Mouse (Mus musculus) midbrain, embryonic 12.5 days (tissue): ENCODE measurements around the gene Helz. TPM values are rescaled to one million over a fixed set of nuclear protein-coding genes. Genes with fewer than 3 reads are reported as not detected.

ENCODE experiments used
- ATAC-seq: fragments of 200-750 bp; cut with Nextera tagmentation; 2 replicates; pipeline ENCODE4 v1.8.0; 2017; ENCODE audit warnings: low read depth, moderate TSS enrichment, moderate library complexity; ENCODE audit not compliant: low FRiP score
- H3K27ac ChIP-seq: fragments of 300-500 bp; sonication (generic); replicated peaks from 2 replicates; pipeline ENCODE4 v1.5.1; 2016; ENCODE audit warnings: mild to moderate bottlenecking
- H3K27me3 ChIP-seq: fragments of 300-500 bp; sonication (generic); 2 replicates; pipeline ENCODE4 v1.6.1; 2016; ENCODE audit warnings: mild to moderate bottlenecking
- H3K36me3 ChIP-seq: fragments of 300-500 bp; sonication (generic); 2 replicates; pipeline ENCODE4 v1.6.1; 2016
- H3K4me1 ChIP-seq: fragments of 300-500 bp; sonication (generic); 2 replicates; pipeline ENCODE4 v1.6.1; 2016
- H3K4me2 ChIP-seq: fragments of 300-500 bp; sonication (generic); replicated peaks from 2 replicates; pipeline ENCODE4 v1.6.1; 2016; ENCODE audit warnings: mild to moderate bottlenecking, moderate library complexity
- H3K4me3 ChIP-seq: fragments of 300-500 bp; sonication (generic); 2 replicates; pipeline ENCODE4 v1.5.1; 2016; ENCODE audit warnings: mild to moderate bottlenecking
- H3K9ac ChIP-seq: fragments of 300-500 bp; sonication (generic); replicated peaks from 2 replicates; pipeline ENCODE4 v1.6.1; 2016; ENCODE audit warnings: mild to moderate bottlenecking, moderate library complexity
- H3K9me3 ChIP-seq: fragments of 300-500 bp; sonication (generic); 2 replicates; pipeline ENCODE4 v1.6.1; 2016; ENCODE audit warnings: mild to moderate bottlenecking
- WGBS: fragments of 180-500 bp; shearing (Covaris S2); methylation state at CpG from one replicate; pipeline ENCODE4 v1.1.7; 2016; 5-methylcytosine and 5-hydroxymethylcytosine counted together
- polyA plus RNA-seq: library from polyadenylated mRNA; unstranded; fragments of >200 nt; fragmentation: Nextera tagmentation; extraction: Ambion mirVana; gene quantifications from 2 replicates; pipeline ENCODE4 v1.2.1, GENCODE M21; 2016

Helz gene
- polyA plus RNA-seq, 1 experiment from 2014 or later = 20.4 TPM

- no peak overlapping the region for H3K9ac ChIP-seq
- H3K36me3 ChIP-seq = no peaks in the 10 kb centered on the region
- ATAC-seq = no peak
- H3K27me3 ChIP-seq = no peaks in the 10 kb centered on the region
- H3K4me1 ChIP-seq = 0 out of 2 replicates have a peak, but pooled peaks cover 3% of the 10 kb centered on the region
- no peaks in the 10 kb centered on the region for H3K9me3 ChIP-seq
- no peak overlapping the region for H3K27ac ChIP-seq
- no peak overlapping the region for H3K4me2 ChIP-seq
- 95% methylated on average over 1 of the region's 1 CpGs for WGBS
- no peak overlapping the region for H3K4me3 ChIP-seq
Observed at GRCm38 (mm10) chr11:107524966-107525365, 22.8 kb upstream of the Helz start.

DNA sequence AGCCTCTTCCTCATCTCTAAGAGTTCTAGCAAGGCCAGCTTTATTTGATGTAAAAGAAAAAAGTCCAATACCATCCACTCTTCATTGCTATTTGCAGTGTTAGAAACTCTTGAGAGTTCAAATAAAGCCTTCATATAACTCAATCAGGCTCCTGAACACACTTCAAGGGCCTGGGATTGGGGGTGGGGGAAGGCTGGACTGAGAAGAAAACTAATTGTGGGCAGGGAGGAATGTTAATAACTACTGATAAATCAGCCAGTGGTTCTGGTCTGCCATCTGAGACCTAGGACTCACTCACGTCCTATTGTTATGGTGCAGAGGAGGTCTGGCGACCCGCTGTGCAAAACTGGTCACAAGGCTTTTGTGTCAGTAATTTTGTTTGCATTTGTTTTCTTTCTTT lies 20.1 kb upstream of the Helz start:
- Histone ChIP-seq H3K27me3 (no peaks in the 10 kb centered on the region), H3K4me2 (no peak overlapping the region), H3K9ac (no peak overlapping the region), H3K9me3 (no peaks in the 10 kb centered on the region), H3K36me3 (no peaks in the 10 kb centered on the region), H3K4me1 (0 out of 2 replicates have a peak, but pooled peaks cover 3% of the 10 kb centered on the region), H3K4me3 (no peak overlapping the region), H3K27ac (no peak overlapping the region)
- ATAC-seq = no peak
- WGBS = 23% methylated on average over 3 of the region's 3 CpGs

DNA sequence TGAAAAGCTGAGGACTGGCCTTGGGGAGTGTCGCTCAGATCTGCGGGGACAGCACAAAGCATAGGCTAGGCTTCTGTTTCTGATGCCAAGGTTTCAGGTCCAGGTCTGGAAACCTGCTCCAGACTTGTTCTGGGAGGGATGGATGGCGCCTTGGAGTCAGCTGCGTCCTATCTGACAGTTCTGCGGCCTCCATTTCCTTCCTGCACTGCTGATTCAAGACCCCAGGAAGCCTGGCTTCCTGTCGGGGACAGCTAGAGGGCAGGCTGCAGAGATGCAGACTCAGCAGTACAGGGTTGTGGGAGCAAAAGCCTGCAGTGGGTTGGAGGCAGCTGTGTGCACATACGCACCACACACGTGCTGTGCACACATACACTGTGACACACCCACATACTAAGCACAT lies 18.4 kb upstream of the Helz start:
- Histone ChIP-seq H3K27me3 (no peaks in the 10 kb centered on the region), H3K9me3 (no peaks in the 10 kb centered on the region), H3K4me1 (0 out of 2 replicates have a peak, but pooled peaks cover 3% of the 10 kb centered on the region), H3K36me3 (no peaks in the 10 kb centered on the region), H3K27ac (no peak overlapping the region), H3K9ac (no peak overlapping the region), H3K4me3 (no peak overlapping the region), H3K4me2 (no peak overlapping the region)
- WGBS = 44% methylated on average over 8 of the region's 8 CpGs
- ATAC-seq = no peak

- no peak overlapping the region for H3K9ac ChIP-seq
- no peaks in the 10 kb centered on the region for H3K36me3 ChIP-seq
- H3K4me3 ChIP-seq = no peak overlapping the region
- H3K27me3 ChIP-seq = no peaks in the 10 kb centered on the region
- WGBS = 80% methylated on average over 4 of the region's 4 CpGs
- ATAC-seq = no peak
- no peaks in the 10 kb centered on the region for H3K9me3 ChIP-seq
- 0 out of 2 replicates have a peak, but pooled peaks cover 3% of the 10 kb centered on the region for H3K4me1 ChIP-seq
- no peak overlapping the region for H3K4me2 ChIP-seq
- no peak overlapping the region for H3K27ac ChIP-seq
Observed at GRCm38 (mm10) chr11:107531445-107531844, 16.3 kb upstream of the Helz start.

DNA sequence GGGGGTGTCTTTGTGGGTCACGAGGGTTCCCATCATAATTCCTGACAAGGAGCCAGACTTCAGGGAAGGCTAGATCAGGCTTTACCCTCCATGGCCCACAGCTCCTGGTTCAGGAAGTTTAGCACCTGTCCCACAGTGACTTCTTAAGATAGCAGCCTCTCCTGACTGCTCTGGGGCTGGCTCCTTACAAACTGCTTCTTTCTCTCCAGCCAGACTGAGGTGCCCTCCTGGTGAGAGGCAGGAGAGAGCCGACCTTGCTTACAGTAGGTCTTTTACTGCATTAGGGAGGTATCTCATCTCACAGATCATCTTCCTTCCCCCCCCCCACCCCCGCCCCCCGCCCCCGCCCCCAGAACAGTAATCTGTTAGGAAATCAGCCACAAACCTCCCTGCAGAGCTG lies 15.5 kb upstream of the Helz start:
- 56% methylated on average over 3 of the region's 5 CpGs for WGBS
- Histone ChIP-seq H3K4me3 (no peak overlapping the region), H3K36me3 (no peaks in the 10 kb centered on the region), H3K9me3 (no peaks in the 10 kb centered on the region), H3K4me2 (no peak overlapping the region), H3K9ac (no peak overlapping the region), H3K27me3 (no peaks in the 10 kb centered on the region), H3K4me1 (0 out of 2 replicates have a peak, but pooled peaks cover 3% of the 10 kb centered on the region), H3K27ac (no peak overlapping the region)
- no peak for ATAC-seq

GRCm38 (mm10) chr11:107538994-107539393 lies 8.7 kb upstream of the Helz start:
- Histone ChIP-seq H3K27me3 (no peaks in the 10 kb centered on the region), H3K9ac (no peak overlapping the region), H3K36me3 (no peaks in the 10 kb centered on the region), H3K4me2 (no peak overlapping the region), H3K4me1 (no peaks in the 10 kb centered on the region), H3K4me3 (no peak overlapping the region), H3K27ac (no peak overlapping the region), H3K9me3 (no peaks in the 10 kb centered on the region)
- 88% methylated on average over 4 of the region's 4 CpGs for WGBS
- no peak for ATAC-seq

GRCm38 (mm10) chr11:107540339-107540738 lies 7.4 kb upstream of the Helz start:
- Histone ChIP-seq H3K9ac (no peak overlapping the region), H3K36me3 (no peaks in the 10 kb centered on the region), H3K4me3 (no peak overlapping the region), H3K27me3 (peaks cover 3% of the 10 kb centered on the region), H3K4me1 (no peaks in the 10 kb centered on the region), H3K4me2 (no peak overlapping the region), H3K9me3 (no peaks in the 10 kb centered on the region), H3K27ac (no peak overlapping the region)
- WGBS = 63% methylated on average over 1 of the region's 1 CpGs
- ATAC-seq = no peak

- Histone ChIP-seq H3K9ac (no peak overlapping the region), H3K27me3 (peaks cover 17% of the 10 kb centered on the region), H3K4me3 (peak overlapping the region; percentile 91), H3K4me2 (peak overlapping the region; percentile 99), H3K4me1 (peaks cover 18% of the 10 kb centered on the region), H3K36me3 (0 out of 2 replicates have a peak, but pooled peaks cover 3% of the 10 kb centered on the region), H3K27ac (no peak overlapping the region), H3K9me3 (no peaks in the 10 kb centered on the region)
- ATAC-seq = no peak
- WGBS = 22% methylated on average over 13 of the region's 13 CpGs
Observed at GRCm38 (mm10) chr11:107545747-107546476, 1.8 kb upstream of the Helz start.

- H3K4me1 ChIP-seq = peaks cover 18% of the 10 kb centered on the region
- H3K27me3 ChIP-seq = peaks cover 17% of the 10 kb centered on the region
- WGBS = under 1% methylated on average over 36 of the region's 37 CpGs
- peak overlapping the region; percentile 81 for H3K9ac ChIP-seq
- peak overlapping the region; percentile 99 for H3K4me2 ChIP-seq
- peak overlapping the region; percentile 91 for H3K4me3 ChIP-seq
- 0 out of 2 replicates have a peak, but pooled peaks cover 10% of the 10 kb centered on the region for H3K36me3 ChIP-seq
- no peaks in the 10 kb centered on the region for H3K9me3 ChIP-seq
- peak; percentile 83 for ATAC-seq
- peak overlapping the region; percentile 78; the same call in 1 of the 2 replicates for H3K27ac ChIP-seq
Observed at GRCm38 (mm10) chr11:107546667-107547301, 946 bp upstream of the Helz start.

DNA sequence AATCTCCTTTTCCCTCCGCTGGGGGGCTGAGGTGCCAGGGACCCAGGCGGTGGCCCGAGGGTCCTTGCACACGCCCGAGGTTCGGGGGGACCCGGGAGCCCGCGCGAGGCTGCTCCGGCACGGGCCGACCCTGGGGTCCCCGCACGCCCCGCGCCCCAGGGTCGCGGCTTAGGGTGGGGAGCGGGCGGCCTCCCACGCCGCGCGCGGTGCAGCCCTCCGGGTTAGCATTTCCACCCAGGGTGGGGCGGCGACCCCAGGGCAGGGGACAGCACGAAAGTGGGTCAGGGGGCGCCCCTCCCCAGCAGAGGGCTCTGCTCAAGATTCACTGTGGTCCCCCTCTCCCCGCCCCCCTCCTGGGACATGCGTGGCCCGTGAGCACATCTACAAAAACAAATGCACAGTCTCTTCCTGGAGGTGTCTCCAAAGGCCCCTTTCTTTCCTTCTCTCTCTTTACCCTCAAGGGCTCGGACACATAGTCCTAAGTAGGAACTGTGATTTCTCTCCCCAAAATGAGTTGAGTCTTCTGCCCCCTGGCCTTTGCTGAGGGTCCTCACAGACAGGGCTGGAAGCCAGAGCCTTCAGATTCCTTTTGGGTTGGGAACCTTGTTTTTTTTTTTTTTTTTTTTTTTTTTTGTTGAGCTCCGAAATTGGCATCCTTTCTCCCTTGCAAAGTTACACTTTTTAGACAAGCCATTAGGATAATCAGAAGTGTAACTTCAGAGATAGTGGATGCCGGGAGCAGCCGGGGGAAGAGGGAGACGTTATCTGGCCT lies 660 bp downstream of the Helz start:
- H3K9ac ChIP-seq = peak overlapping the region; percentile 81
- H3K27me3 ChIP-seq = peaks cover 17% of the 10 kb centered on the region
- peaks cover 18% of the 10 kb centered on the region for H3K4me1 ChIP-seq
- 9% methylated on average over 30 of the region's 39 CpGs for WGBS
- ATAC-seq = peak; percentile 45
- peak overlapping the region; percentile 78 for H3K27ac ChIP-seq
- no peaks in the 10 kb centered on the region for H3K9me3 ChIP-seq
- H3K4me3 ChIP-seq = peak overlapping the region; percentile 91
- peak overlapping the region; percentile 99 for H3K4me2 ChIP-seq
- peaks cover 19% of the 10 kb centered on the region for H3K36me3 ChIP-seq

DNA sequence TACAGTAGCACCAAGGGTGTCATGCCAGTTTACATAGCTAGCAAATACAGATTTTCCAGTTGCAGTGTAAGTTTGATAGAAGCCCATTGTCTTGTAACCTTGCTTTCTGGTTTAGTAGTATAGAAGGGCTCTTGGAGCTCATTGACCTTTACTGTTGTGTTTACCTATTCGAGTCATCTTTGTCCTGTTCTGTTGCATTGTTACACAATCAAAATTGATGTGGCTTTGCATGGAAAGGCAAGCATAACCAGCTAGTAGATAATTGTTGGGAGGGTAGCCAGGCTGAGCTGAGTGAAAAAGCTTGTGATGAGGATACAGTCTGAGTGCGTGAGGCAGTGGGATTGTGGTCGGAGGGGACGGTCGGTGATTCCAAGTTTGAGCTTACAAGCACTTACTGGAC lies 12.1 kb downstream of the Helz start:
- no peak for ATAC-seq
- H3K36me3 ChIP-seq = peaks cover 31% of the 10 kb centered on the region
- WGBS = 97% methylated on average over 5 of the region's 5 CpGs
- no peak overlapping the region for H3K27ac ChIP-seq
- no peak overlapping the region for H3K4me2 ChIP-seq
- H3K4me1 ChIP-seq = no peaks in the 10 kb centered on the region
- no peaks in the 10 kb centered on the region for H3K27me3 ChIP-seq
- H3K9ac ChIP-seq = no peak overlapping the region
- H3K4me3 ChIP-seq = no peak overlapping the region
- no peaks in the 10 kb centered on the region for H3K9me3 ChIP-seq

DNA sequence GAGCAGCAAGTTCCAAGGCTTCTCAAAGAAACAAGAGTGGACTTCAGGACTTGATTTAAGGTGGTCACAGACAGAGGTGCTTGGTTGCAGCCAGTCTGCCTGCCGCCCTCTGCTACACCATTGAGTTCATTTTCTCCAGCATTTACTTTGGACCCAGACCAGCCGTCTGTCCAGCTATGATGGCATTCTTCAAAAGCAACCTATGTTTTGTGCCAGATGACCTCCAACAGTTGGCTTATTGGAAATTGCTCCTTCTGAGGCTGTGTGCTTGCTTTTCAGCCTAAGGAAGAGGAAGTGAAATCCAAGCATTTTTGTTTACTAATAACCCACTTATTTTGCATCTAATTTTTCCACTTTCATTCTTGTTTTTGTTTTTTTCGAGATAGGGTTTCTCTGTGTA lies 19.7 kb downstream of the Helz start:
- 93% methylated on average over 3 of the region's 3 CpGs for WGBS

More for the DNA sequence above, 19.7 kb downstream of the Helz start:
- Histone ChIP-seq H3K4me1 (no peaks in the 10 kb centered on the region), H3K9ac (no peak overlapping the region), H3K4me2 (no peak overlapping the region), H3K9me3 (no peaks in the 10 kb centered on the region), H3K36me3 (peaks cover 15% of the 10 kb centered on the region), H3K4me3 (no peak overlapping the region), H3K27me3 (no peaks in the 10 kb centered on the region), H3K27ac (no peak overlapping the region)
- ATAC-seq = no peak
